Mouse (Mus musculus) spleen, adult 18-20 months (tissue): ENCODE data around the gene Mcoln2.
"Not testable (repeated sequence)": the region's sequence is repeated elsewhere in the genome, so short reads cannot be mapped to it uniquely, and the experiment has no call there.

Experiments
- DNase-seq, 2 experiments: peaks; one replicate each; pipeline ENCODE4 v3.0.0; 2022; ENCODE audit warnings: mixed read lengths in 2 of 2

Mcoln2 gene

DNA sequence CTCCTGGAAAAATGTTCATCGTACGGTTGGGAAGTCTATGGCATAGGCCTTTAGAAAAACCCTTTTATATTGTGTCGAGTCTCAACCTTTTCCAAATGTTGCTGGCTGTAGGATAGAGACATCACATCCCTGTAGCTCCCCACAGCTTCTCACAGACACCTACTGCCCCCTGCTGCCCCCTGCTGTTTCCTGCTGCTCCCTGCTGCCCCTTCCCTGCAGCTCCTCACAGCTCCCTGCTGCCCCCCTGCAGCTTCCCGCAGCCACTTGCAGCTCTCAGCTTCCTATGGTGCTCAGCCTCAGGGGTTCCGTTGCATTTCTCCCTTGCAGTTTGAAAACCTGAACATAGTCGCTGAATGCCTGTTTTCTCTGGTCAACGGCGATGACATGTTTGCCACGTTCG lies 40.3 kb downstream of the Mcoln2 start:
- no peak for DNase-seq

DNA sequence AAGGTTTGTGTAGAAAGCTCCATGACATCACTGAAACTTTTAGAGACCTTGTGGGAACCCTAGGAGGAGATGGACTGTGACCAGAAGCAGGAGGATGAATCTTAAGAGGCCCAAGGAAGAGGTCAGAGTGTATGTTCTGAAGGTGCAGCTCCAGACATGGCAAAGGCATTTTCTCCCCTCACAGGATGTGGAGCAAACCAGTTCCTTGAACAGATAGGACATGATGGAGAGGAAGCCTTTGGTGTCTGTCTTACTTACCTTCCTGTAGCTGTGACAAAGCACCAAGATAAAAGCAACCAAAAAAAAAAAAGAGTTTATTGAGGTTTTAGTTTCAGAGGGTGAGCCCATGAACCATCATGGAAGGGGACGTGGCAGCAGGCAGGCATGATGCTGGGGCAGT lies 42.9 kb downstream of the Mcoln2 start:
- no peak for DNase-seq

DNA sequence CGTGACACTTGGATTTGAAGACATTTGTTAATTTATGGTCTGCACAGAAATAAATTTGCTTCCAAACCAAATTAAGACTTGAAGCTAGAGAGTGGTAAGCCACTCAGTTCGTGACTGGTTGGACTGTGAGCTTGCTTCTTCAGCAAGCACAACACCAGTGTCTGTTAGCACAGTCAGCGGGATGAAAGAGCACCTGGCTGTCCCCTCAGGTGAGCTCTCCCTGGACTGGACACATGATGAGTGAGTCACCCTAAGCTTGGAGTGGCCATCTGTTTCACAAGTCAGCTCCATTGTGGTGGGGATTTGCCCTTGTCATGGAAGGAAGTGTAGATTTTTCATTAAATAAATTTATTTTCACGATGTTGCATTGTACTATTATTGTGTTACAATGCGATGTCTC lies 45.5 kb downstream of the Mcoln2 start:
- no peak for DNase-seq

DNA sequence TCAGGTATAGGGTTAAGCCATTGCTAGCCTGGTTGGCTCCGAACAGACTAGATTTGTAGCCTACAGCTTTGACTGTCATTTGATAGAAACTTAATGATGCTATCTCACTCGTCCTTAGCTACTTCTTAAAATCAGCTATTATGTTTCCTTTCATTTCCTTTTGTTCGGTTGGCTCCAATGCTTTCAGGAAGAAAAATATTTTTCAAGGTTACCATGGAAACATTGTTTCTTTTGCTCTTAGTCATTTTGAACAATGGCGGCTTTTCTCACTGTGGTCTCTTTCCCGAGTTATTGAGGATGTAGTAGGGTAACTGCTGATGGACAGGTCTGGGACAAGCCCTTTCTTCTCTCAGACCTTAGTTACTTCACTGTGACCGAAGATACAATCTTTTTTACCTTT lies 46.7 kb downstream of the Mcoln2 start:
- DNase-seq, result no peak

DNA sequence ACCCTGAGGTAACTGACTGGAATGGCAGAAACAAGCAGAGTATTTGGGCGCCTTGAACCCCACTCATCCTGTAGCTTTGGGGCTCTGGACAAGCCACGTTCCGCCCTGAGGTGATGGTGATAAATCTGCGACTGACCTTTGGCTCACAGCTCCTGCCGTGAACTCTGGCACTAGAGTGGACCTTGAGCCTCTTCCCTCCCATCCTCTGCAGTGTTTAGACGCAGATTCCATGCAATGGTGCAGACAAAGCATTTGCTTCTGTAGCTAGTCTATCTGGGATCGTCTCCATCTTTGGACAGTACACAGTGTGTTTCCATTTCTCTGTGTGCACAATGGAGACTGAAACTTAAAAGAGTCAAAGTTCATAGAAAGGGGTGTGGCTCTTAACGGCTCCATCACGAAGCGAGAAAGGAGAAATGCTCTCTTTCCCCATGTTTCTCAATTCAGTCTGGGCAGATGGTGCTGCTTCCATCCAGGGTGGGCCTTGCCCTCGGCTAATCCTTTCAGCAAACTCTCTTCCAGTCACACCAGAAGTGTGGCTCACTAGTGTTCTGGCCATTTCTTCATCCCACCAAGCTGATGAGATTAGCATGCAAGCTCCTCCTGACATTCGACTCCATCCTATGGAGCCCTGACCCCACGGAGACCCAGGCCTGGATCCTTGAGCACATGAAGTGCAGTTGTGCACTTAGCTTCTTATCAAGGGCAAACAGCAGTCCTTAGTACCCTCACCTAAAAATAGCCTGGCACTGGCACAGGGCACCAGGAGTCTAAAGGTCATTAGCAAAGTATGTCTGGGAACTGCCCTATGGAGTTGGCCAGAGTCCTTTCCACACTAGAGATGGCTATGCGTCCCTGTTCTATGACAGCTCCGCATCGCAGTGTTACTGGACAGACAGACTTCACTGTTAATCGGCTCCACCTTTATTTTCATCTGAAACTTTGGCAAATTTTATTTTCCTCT lies 47.4 kb downstream of the Mcoln2 start:
- DNase-seq, result no peak

- DNase-seq, result no peak
Observed at GRCm38 (mm10) chr3:146197785-146198184, 48.2 kb downstream of the Mcoln2 start.

DNA sequence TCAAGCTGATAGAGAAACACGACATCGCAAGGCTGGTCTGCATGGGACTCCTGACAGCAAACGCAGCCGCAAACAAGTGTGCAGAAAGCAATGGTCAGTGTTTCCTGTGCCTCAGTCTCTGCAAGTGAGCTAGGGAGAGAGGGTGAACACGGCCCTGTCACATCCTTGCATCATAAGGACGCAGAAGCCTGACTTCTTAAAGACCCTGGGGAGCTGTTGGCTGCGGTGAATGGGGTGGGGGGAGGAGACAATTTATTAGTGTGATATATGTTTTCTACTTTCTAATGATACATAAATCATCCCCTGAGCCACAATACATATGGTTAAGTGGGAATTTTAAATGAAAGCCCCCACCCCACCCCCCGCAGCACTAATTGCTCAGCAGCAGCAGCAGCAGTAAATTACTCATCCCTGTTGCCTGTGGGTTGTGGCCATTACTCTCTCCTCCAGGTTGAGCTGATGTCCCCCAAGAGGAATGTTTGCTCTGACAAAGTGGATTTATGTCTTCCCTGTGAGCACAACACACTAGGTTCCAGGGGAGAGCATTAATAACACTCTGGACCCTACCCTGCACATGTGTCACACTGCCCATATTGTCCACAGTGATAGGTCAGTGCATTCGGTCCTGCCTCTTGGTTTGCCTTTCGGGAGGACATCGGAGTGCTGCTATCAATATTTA lies 49.3 kb downstream of the Mcoln2 start:
- DNase-seq, result no peak

DNA sequence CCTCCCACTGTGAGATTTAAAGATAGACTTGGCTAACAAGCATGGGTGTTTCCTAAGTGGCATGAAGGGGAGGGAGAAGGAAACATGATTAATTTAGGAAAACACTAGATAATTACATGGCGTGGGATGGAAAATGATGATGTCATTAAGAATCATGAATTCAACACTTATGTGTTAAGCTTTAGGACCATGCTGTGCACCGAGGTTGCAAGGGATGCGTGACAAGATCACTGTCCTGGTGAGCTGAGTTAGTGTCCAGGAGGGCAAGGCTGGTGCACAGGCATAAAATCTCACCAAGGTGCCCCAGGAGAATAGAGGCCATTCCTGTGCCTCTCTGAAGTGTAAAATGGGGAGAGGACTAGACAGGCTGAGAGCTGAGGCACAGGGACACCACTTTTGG lies 49.9 kb downstream of the Mcoln2 start:
- DNase-seq, result no peak

DNA sequence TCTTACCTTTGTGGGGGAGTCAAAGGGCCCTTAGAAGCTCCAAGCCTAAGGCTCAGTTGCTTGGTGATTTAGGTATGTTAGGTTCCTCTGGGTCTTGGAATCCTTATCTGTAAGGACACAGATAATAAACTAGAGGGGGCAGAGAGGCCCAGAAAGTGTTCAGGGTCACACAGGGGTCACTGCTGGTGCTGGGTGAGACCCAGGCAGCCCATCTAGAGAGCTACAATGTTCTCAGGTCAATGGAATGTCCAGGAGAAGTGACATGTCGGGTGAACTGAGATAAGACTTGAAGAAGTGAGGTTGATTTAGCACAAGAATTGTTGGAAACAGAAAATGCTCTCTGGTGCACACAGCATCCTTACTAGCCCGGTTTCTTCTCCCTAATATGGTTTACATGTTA lies 54.7 kb downstream of the Mcoln2 start:
- DNase-seq, result no peak

DNA sequence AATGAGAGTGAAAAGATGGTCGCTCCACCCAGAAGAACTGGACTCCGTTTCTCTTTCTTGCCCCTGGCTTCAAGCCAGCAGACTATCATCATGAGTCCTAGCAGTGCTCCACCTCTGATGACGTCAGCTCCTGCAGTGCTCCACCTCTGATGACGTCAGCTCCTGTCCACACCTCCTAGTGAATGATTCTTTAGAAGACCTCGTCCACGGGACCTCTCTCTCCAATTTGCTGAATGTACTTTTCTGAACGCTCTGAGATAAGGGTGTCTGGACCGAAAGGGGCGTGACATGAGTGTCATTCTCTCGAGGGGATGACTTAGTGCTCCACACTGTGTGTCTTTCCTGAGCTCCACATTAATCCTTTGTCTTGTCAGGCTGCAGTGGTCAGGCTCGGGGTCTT lies 55.7 kb downstream of the Mcoln2 start:
- no peak for DNase-seq

DNA sequence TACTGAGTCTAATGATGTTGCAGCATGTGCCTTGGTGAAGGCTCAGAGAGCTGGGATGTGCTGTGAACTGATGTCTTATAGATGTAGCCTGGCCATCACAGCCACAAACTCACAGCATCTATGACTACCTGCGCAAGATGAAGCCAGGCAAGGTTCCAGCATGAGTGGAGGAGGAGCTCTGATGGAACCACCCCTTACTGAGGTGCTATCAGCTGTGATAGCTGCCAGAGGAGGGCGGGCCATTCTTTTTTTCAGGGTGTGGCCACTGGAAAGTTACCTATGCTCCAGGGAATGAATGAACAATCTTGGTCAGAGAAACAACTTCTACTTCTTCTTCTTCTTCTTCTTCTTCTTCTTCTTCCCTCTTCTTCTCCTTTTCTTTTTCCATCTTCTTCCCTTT lies 57.0 kb downstream of the Mcoln2 start:
- DNase-seq, result no peak

DNA sequence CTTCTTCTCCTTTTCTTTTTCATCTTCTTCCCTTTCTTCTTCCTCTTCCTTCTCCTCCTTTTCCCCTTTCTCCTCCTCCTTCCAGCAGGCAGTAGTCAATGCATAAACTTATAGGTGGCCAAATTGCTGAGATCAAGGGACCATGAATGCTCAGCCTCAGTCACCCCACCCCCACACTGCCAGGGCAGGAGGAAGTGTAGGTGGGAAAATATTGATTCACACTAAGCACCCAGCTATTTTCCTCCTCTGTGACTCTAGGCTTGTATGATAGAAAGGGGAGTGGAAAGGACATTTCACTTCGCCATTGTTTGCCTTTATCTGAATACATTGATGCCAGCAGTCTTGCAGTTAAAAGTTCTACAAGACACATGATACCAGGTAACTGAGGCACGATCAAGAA lies 57.8 kb downstream of the Mcoln2 start:
- no peak for DNase-seq

DNA sequence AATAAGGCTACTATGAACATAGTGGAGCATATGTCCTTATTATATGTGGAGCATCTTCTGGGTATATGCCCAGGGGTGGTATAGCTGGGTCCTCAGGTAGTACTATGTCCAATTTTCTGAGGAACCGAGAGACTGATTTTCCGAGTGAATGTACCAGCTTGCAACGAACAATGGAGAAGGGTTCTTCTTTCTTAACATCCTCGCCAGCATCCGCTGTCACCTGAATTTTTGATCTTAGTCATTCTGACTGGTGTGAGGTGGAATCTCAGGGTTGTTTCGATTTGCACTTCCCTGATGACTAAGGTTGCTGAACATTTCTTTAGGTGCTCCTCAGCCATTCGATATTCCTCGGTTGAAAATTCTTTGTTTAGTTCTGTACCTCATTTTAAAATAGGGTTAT lies 60.1 kb downstream of the Mcoln2 start:
- not testable (repeated sequence) for DNase-seq

DNA sequence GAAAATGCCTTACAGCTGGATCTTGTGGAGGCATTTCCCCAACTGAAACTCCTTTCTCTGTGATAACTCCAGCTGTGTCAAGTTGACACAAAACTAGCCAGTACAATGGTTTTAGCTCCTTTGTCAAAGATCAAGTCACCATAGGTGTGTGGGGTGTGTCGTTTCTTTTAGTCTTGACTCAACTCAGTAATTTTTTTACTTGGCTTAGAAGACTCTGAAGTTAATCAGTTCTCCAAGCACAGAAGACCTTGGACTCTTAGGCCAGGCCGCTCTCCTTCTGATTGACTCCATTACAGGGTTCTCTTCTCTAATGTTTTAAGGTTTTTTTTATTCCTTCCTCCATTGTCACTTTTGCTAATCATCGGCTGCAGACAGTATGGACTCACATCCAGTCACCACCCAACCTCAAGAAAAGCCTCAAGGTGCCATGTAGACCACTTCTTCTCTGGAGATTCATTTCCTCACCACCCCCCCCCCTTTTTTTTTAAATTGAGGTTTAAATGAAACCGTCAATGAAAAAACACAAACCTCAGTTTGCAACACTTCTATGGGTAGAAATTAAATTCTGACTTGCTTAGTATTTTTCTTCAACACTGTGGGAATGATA lies 61.6 kb downstream of the Mcoln2 start:
- no peak for DNase-seq

DNA sequence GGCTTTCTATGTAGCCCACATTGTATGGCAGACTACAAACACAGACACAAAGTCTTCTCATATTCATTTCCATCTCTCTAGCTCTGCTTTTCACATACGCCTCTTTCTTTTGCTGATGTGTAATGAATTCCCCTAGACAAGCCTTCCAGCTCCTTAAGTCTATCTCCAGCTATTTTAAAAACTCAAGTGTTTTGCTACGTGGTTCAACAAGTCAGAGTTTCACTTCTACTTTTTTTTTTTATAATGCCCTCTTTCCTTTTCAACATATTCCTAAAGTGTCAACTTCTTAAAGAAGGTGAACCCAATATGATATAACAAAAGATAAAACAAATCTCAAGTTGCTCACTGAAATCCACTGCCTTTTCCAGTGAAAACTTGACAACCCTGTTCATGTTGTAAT lies 62.3 kb downstream of the Mcoln2 start:
- no peak for DNase-seq

GRCm38 (mm10) chr3:146213336-146213735 lies 63.7 kb downstream of the Mcoln2 start:
- DNase-seq, result no peak

GRCm38 (mm10) chr3:146216561-146216960 lies 66.9 kb downstream of the Mcoln2 start:
- DNase-seq, result no peak

- peak; percentile 18 to 33 for DNase-seq
Observed at GRCm38 (mm10) chr3:146220776-146221486, 71.3 kb downstream of the Mcoln2 start, which contains the start of gene Lpar3. TSS of gene Lpar3 (plus strand) at chr3:146220963.

DNA sequence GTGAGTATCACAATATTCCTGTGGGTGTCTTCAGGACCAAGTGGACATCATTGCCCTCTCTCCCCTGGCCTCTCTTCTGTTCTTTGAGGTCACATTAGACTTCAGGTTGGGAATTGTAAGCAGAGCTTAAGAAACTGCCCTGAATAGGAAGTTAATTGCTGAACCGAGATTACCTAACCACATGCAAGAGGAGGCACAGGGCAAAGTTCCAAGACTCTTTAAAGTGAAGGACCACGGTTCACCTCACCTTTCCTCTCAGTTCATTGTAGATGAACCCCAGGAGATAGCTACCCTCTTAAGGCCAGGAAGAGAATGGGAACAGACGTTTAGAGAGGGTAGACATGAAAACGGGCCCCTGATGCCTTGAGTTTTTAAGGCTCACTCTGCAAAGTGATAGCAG lies 74.6 kb downstream of the Mcoln2 start:
- DNase-seq, result no peak

GRCm38 (mm10) chr3:146225061-146225761 lies 75.6 kb downstream of the Mcoln2 start:
- no peak for DNase-seq

GRCm38 (mm10) chr3:146227427-146227826 lies 77.8 kb downstream of the Mcoln2 start:
- DNase-seq, result no peak

DNA sequence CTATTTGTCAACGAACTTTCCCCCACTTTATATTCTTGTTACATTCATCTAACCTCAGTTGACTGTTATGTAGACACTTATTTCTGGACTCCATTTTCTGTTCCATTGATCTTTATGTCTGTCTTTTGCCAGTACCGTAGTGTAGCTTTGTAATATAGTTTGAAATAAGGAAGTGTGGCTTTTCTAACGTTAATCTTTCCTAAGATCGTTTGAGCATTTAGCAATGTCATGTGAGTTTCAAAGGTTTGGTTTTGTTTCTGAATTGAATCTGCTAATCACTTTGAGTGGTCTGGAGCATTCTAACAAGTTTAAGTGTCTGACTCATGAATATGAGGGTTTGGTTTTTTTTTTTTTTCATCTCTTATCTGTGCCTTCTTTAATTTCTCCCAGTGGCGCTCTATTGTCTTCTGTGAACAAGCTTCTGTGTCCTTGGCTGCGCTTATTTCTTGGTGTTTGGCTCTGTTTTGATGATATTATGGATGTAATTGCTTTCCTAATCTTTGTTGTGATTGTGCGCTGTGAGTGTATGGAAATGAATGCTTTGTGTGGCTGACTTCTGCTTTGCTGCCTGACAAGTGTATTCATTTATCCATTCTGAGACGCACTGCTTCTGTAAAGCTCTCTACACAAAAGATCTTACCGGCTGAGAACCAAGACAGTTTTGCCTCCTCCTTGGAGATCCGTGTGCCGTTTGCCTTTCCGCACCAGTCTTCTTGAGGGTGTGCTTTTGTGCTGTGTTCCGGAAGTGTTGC lies 79.1 kb downstream of the Mcoln2 start:
- DNase-seq, result no peak
